Mouse (Mus musculus): Measurements from ENCODE around the gene Atp6v0a4.

Atp6v0a4 gene

GRCm38 (mm10) chr6:38124882-38125281, 496 bp upstream of the Atp6v0a4 start:
- no peak for DNase-seq (ENCODE audit: low read depth)

GRCm38 (mm10) chr6:38123471-38124206, 747 bp downstream of the Atp6v0a4 start:
- no peak for DNase-seq (ENCODE audit: low read depth)

- DNase-seq (ENCODE audit: low read depth): no peak
Measured at GRCm38 (mm10) chr6:38122791-38123190, 1.6 kb downstream of the Atp6v0a4 start.

- no peak for DNase-seq (ENCODE audit: low read depth)
Measured at GRCm38 (mm10) chr6:38121843-38122242, 2.5 kb downstream of the Atp6v0a4 start.

GRCm38 (mm10) chr6:38120681-38121371, 3.6 kb downstream of the Atp6v0a4 start:
- DNase-seq (ENCODE audit: low read depth): no peak

- no peak for DNase-seq (ENCODE audit: low read depth)
Measured at GRCm38 (mm10) chr6:38118341-38118740, 6.0 kb downstream of the Atp6v0a4 start.

- no peak for DNase-seq (ENCODE audit: low read depth)
Measured at GRCm38 (mm10) chr6:38116107-38116770, 8.1 kb downstream of the Atp6v0a4 start.

GRCm38 (mm10) chr6:38110859-38111258, 13.5 kb downstream of the Atp6v0a4 start:
- no peak for DNase-seq (ENCODE audit: low read depth)

- DNase-seq (ENCODE audit: low read depth): no peak
Measured at GRCm38 (mm10) chr6:38109871-38110270, 14.5 kb downstream of the Atp6v0a4 start.

GRCm38 (mm10) chr6:38109160-38109795, 15.1 kb downstream of the Atp6v0a4 start, which contains the start of gene Tmem213:
Gene Tmem213, plus strand, starts transcription at chr6:38109255.
- no peak for DNase-seq (ENCODE audit: low read depth)

- DNase-seq (ENCODE audit: low read depth): no peak
Measured at GRCm38 (mm10) chr6:38108449-38108848, 15.9 kb downstream of the Atp6v0a4 start.

- no peak for DNase-seq (ENCODE audit: low read depth)
Measured at GRCm38 (mm10) chr6:38105924-38106323, 18.5 kb downstream of the Atp6v0a4 start.

GRCm38 (mm10) chr6:38103775-38104174, 20.6 kb downstream of the Atp6v0a4 start:
- no peak for DNase-seq (ENCODE audit: low read depth)

GRCm38 (mm10) chr6:38102216-38102795, 22.1 kb downstream of the Atp6v0a4 start:
- no peak for DNase-seq (ENCODE audit: low read depth)

GRCm38 (mm10) chr6:38096961-38097370, 27.4 kb downstream of the Atp6v0a4 start:
- DNase-seq (ENCODE audit: low read depth): no peak

GRCm38 (mm10) chr6:38094701-38095100, 29.7 kb downstream of the Atp6v0a4 start:
- no peak for DNase-seq (ENCODE audit: low read depth)

- DNase-seq (ENCODE audit: low read depth): no peak
Measured at GRCm38 (mm10) chr6:38092539-38092938, 31.8 kb downstream of the Atp6v0a4 start.

GRCm38 (mm10) chr6:38087242-38088026, 37.0 kb downstream of the Atp6v0a4 start:
- DNase-seq (ENCODE audit: low read depth): no peak

GRCm38 (mm10) chr6:38083204-38083603, 41.2 kb downstream of the Atp6v0a4 start:
- DNase-seq (ENCODE audit: low read depth): no peak

GRCm38 (mm10) chr6:38081727-38082341, 42.6 kb downstream of the Atp6v0a4 start:
- no peak for DNase-seq (ENCODE audit: low read depth)

GRCm38 (mm10) chr6:38080364-38080763, 44.0 kb downstream of the Atp6v0a4 start:
- DNase-seq (ENCODE audit: low read depth): no peak
